Mouse (Mus musculus): ENCODE measurements at regions not wholly inside any gene's neighbourhood (a gene's known extent, or its start where the extent isn't known, plus 50 kb on each side); places are given as distances from the start of the nearest gene placed in this dataset.

GRCm38 (mm10) chr7:67435643-67436339 lies 63.1 kb upstream of the Mef2a start:
- WGBS: 50% methylated on average over 11 of the region's 11 CpGs
- no peak for TF ChIP-seq POLR2A (IDR thresholded peaks at IDR 0.05; ENCODE audit: insufficient read depth, low read depth, low read length)

GRCm38 (mm10) chr7:67430987-67431386 lies 58.3 kb upstream of the Mef2a start:
- WGBS: 87% methylated on average over 7 of the region's 7 CpGs
- no peak overlapping the region for H3K4me3 ChIP-seq (ENCODE audit: insufficient read depth, low read depth, low read length)
- no peak for TF ChIP-seq POLR2A (IDR thresholded peaks at IDR 0.05; ENCODE audit: insufficient read depth, low read depth, low read length)
- TF ChIP-seq CTCF (IDR thresholded peaks at IDR 0.05; ENCODE audit: insufficient read depth, low read depth, low read length): no peak
- H3K27ac ChIP-seq (ENCODE audit: insufficient read depth, low read depth, low read length): no peak overlapping the region
- no peaks in the 10 kb centered on the region for H3K4me1 ChIP-seq (ENCODE audit: control insufficient read depth, insufficient read depth, low read length)

More at GRCm38 (mm10) chr7:67435643-67436339, 63.1 kb upstream of the Mef2a start:
- Histone ChIP-seq H3K27ac (ENCODE audit: insufficient read depth, low read depth, low read length) (no peak overlapping the region), H3K4me1 (ENCODE audit: control insufficient read depth, insufficient read depth, low read length) (no peaks in the 10 kb centered on the region), H3K4me3 (ENCODE audit: insufficient read depth, low read depth, low read length) (no peak overlapping the region)

DNA sequence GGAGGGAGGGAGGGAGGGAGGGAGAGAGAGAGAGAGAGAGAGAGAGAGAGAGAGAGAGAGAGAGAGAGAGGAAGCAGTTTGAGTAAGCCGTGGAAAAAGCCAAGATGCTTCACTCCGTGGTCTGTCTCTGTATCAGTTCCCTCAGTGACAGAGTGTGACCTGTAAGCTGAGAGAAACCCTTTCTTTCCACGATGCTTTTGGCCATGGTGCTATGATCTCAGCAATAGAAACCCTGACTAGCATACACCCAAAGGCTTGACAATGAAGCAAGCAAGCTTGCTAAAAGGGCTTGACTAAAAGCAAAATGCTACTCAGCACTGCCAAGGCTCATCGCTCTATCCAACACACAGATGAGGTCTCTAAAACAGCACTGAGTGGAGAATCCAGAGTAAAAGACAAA lies 57.4 kb upstream of the Mef2a start:
- Histone ChIP-seq H3K4me3 (ENCODE audit: insufficient read depth, low read depth, low read length) (no peak overlapping the region), H3K27ac (ENCODE audit: insufficient read depth, low read depth, low read length) (no peak overlapping the region), H3K4me1 (ENCODE audit: control insufficient read depth, insufficient read depth, low read length) (no peaks in the 10 kb centered on the region)
- TF ChIP-seq CTCF (IDR thresholded peaks at IDR 0.05; ENCODE audit: insufficient read depth, low read depth, low read length): no peak
- 55% methylated on average over 4 of the region's 4 CpGs for WGBS

DNA sequence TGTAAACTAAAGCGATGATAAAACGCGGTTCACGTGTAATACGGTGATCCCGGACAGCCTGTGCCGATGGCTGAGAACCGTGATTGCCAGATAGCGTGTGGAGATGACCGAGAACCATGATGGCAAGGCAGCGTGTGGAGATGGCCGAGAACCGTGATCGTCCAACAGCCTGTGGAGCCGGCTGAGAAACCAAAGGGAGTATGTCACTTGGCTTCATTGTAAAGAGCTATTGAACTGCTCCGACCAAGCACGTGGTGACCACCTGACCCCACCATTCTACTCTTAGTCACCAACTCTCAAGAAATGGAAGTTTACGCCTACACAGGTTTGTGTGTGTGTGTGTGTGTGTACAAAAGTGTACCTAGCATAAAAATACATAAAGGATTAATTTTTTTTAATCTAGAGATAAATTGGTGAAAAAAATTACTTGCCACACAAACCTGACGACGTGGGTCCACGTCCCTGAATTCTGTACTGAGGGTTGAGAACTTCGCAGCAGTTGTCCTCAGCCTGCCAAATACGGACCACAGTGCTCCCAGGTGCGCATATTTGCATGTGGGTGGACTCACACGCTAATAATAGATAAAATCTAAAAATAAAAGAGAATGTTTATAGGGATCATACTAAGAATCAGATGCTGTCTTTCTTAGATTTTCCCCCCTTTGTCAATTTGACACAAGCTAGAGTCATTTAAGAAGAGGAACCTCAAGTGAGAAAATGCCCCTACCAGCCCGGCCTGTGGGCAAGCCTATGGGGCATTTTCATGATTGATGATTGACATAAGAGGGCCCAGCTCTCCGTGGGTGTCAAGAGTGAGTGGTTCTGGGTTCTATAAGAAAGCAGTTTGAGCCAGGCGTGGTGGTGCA lies 56.6 kb upstream of the Mef2a start:
- WGBS: 94% methylated on average over 28 of the region's 28 CpGs
- Histone ChIP-seq H3K27ac (ENCODE audit: insufficient read depth, low read depth, low read length) (no peak overlapping the region), H3K4me3 (ENCODE audit: insufficient read depth, low read depth, low read length) (no peak overlapping the region), H3K4me1 (ENCODE audit: control insufficient read depth, insufficient read depth, low read length) (no peaks in the 10 kb centered on the region)
- no peak for TF ChIP-seq POLR2A (IDR thresholded peaks at IDR 0.05; ENCODE audit: insufficient read depth, low read depth, low read length)
- TF ChIP-seq CTCF (IDR thresholded peaks at IDR 0.05; ENCODE audit: insufficient read depth, low read depth, low read length): no peak

DNA sequence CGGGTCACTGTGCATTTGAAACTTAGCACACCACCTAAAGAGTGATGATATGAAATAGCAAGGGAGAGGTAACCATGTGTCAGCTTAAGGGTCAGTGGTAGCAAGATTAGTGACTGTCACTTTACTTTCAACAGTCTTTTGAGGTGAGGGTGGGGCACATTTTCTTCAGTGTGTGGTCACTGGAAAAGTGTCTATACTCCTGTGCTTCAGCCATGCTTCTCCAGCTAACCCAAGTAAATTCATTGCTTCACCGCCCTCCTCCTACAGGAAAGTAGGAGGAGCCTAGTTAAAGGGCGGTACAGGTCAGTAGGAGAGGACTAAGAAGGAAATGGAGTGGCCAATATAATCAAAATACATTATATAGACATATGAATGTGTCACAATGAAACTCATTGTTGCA lies 55.7 kb upstream of the Mef2a start:
- no peak for TF ChIP-seq CTCF (IDR thresholded peaks at IDR 0.05; ENCODE audit: insufficient read depth, low read depth, low read length)
- TF ChIP-seq POLR2A (IDR thresholded peaks at IDR 0.05; ENCODE audit: insufficient read depth, low read depth, low read length): no peak
- 96% methylated on average over 3 of the region's 3 CpGs for WGBS
- Histone ChIP-seq H3K4me3 (ENCODE audit: insufficient read depth, low read depth, low read length) (no peak overlapping the region), H3K27ac (ENCODE audit: insufficient read depth, low read depth, low read length) (no peak overlapping the region), H3K4me1 (ENCODE audit: control insufficient read depth, insufficient read depth, low read length) (no peaks in the 10 kb centered on the region)

GRCm38 (mm10) chr7:67426076-67426475 lies 53.4 kb upstream of the Mef2a start:
- Histone ChIP-seq H3K4me1 (ENCODE audit: control insufficient read depth, insufficient read depth, low read length) (peaks cover 7% of the 10 kb centered on the region), H3K27ac (ENCODE audit: insufficient read depth, low read depth, low read length) (no peak overlapping the region), H3K4me3 (ENCODE audit: insufficient read depth, low read depth, low read length) (no peak overlapping the region)
- TF ChIP-seq CTCF (IDR thresholded peaks at IDR 0.05; ENCODE audit: insufficient read depth, low read depth, low read length): no peak
- TF ChIP-seq POLR2A (IDR thresholded peaks at IDR 0.05; ENCODE audit: insufficient read depth, low read depth, low read length): no peak

- H3K27ac ChIP-seq (ENCODE audit: insufficient read depth, low read depth, low read length): no peak overlapping the region
- WGBS: 92% methylated on average over 1 of the region's 1 CpGs
- peaks cover 10% of the 10 kb centered on the region for H3K4me1 ChIP-seq (ENCODE audit: control insufficient read depth, insufficient read depth, low read length)
- TF ChIP-seq POLR2A (IDR thresholded peaks at IDR 0.05; ENCODE audit: insufficient read depth, low read depth, low read length) (no peak), CTCF (IDR thresholded peaks at IDR 0.05; ENCODE audit: insufficient read depth, low read depth, low read length) (no peak)
- H3K4me3 ChIP-seq (ENCODE audit: insufficient read depth, low read depth, low read length): no peak overlapping the region
These were observed 52.9 kb upstream of the Mef2a start for GRCm38 (mm10) chr7:67425581-67425980.

GRCm38 (mm10) chr7:67424810-67425485 lies 52.3 kb upstream of the Mef2a start:
- TF ChIP-seq POLR2A (IDR thresholded peaks at IDR 0.05; ENCODE audit: insufficient read depth, low read depth, low read length) (no peak), CTCF (IDR thresholded peaks at IDR 0.05; ENCODE audit: insufficient read depth, low read depth, low read length) (no peak)
- no peak overlapping the region for H3K27ac ChIP-seq (ENCODE audit: insufficient read depth, low read depth, low read length)
- 89% methylated on average over 8 of the region's 8 CpGs for WGBS

More at GRCm38 (mm10) chr7:67424810-67425485, 52.3 kb upstream of the Mef2a start:
- H3K4me1 ChIP-seq (ENCODE audit: control insufficient read depth, insufficient read depth, low read length): peaks cover 12% of the 10 kb centered on the region
- H3K4me3 ChIP-seq (ENCODE audit: insufficient read depth, low read depth, low read length): no peak overlapping the region
